In genomic region chr4:81492811-81493210, GRCm38 (mm10) we compare ENCODE assay signal across 16 mouse cellular contexts. TPM values are rescaled to one million over a fixed set of nuclear protein-coding genes. Genes with fewer than 3 reads are reported as not detected.
"Had no signal": no experiment of that assay in that cellular context is flagged by ENCODE, and none has a peak within 500 bp of the region (broad histone marks: within the 10 kb centered on the region; RNA-seq: fewer than 3 reads in every experiment).

No protein-coding gene starts in this region.

- H3K36me3 ChIP-seq: neural tube, embryonic 15.5 days; stomach, embryonic 15.5 days had no signal

- DNase-seq: retina, postnatal 1 day; right cerebral cortex, adult 18-20 months; right cerebral cortex, postnatal 14 days; right cerebral cortex, postnatal 25 days; right cerebral cortex, postnatal 4 days; spleen, adult 18-20 months; thymus, adult 18-20 months; thymus, adult 2 months; thymus, postnatal 14 days; thymus, postnatal 25 days; thymus, postnatal 36 days; thymus, postnatal 4 days had no signal

- H3K9ac ChIP-seq: neural tube, embryonic 15.5 days; stomach, embryonic 15.5 days had no signal

- H3K27ac ChIP-seq: neural tube, embryonic 15.5 days; stomach, embryonic 15.5 days; stomach, postnatal 0 days had no signal

- H3K9me3 ChIP-seq: neural tube, embryonic 15.5 days; stomach, embryonic 15.5 days had no signal

- H3K4me2 ChIP-seq: neural tube, embryonic 15.5 days; stomach, embryonic 15.5 days had no signal

- H3K27me3 ChIP-seq: neural tube, embryonic 15.5 days; stomach, embryonic 15.5 days had no signal

- H3K4me1 ChIP-seq: neural tube, embryonic 15.5 days; stomach, embryonic 15.5 days had no signal

- H3K4me3 ChIP-seq: neural tube, embryonic 15.5 days; stomach, embryonic 15.5 days had no signal

RNA-seq across cellular contexts. Expression of gene Mpdz, which starts 50.2 kb away (rescaled TPM):
- total RNA-seq: neutrophil, adult 5-6 weeks had no signal
